Mouse (Mus musculus): Measurements from ENCODE around the gene Nr2e1.
A peak's percentile ranks its signal among the peaks of the same experiment; 100 is the strongest.

The Nr2e1 gene

GRCm38 (mm10) chr10:42546507-42546906 is 36.9 kb downstream of the Nr2e1 start:
- no peak for DNase-seq (ENCODE audit: low read depth, low spot score)

- DNase-seq (ENCODE audit: low read depth, low spot score), result no peak
These were observed 37.5 kb downstream of the Nr2e1 start for GRCm38 (mm10) chr10:42545707-42546503.

GRCm38 (mm10) chr10:42537571-42538316 is 45.7 kb downstream of the Nr2e1 start:
- no peak for DNase-seq (ENCODE audit: low read depth, low spot score)

- DNase-seq (ENCODE audit: low read depth, low spot score), result no peak
These were observed 49.5 kb downstream of the Nr2e1 start for GRCm38 (mm10) chr10:42533836-42534453.

- DNase-seq (ENCODE audit: low read depth, low spot score), result no peak
These were observed 57.8 kb downstream of the Nr2e1 start for GRCm38 (mm10) chr10:42525682-42526081.

- peak; percentile 17 for DNase-seq (ENCODE audit: low read depth, low spot score)
These were observed 59.8 kb downstream of the Nr2e1 start for GRCm38 (mm10) chr10:42523556-42524162.

- DNase-seq (ENCODE audit: low read depth, low spot score), result no peak
These were observed 60.5 kb downstream of the Nr2e1 start for GRCm38 (mm10) chr10:42522912-42523311.

- DNase-seq (ENCODE audit: low read depth, low spot score), result no peak
These were observed 62.0 kb downstream of the Nr2e1 start for GRCm38 (mm10) chr10:42521315-42521981.

- DNase-seq (ENCODE audit: low read depth, low spot score), result no peak
These were observed 65.1 kb downstream of the Nr2e1 start for GRCm38 (mm10) chr10:42518363-42518762.

- no peak for DNase-seq (ENCODE audit: low read depth, low spot score)
These were observed 69.3 kb downstream of the Nr2e1 start for GRCm38 (mm10) chr10:42514125-42514524.
